Mouse (Mus musculus) neural tube, embryonic 13.5 days (tissue): Measurements from ENCODE around the gene Ccr7. TPM values are rescaled to one million over a fixed set of nuclear protein-coding genes. Genes with fewer than 3 reads are reported as not detected.

Source experiments
- ATAC-seq: fragments of 200-750 bp; cut with Nextera tagmentation; 2 replicates; pipeline ENCODE4 v1.8.0; 2017; ENCODE audit warnings: low read depth, mild to moderate bottlenecking, moderate TSS enrichment, moderate library complexity
- H3K27ac ChIP-seq: fragments of 300-500 bp; sonication (generic); replicated peaks from 2 replicates; pipeline ENCODE4 v1.5.1; 2015; ENCODE audit warnings: moderate library complexity, mild to moderate bottlenecking, inconsistent platforms
- H3K27me3 ChIP-seq: fragments of 300-500 bp; sonication (generic); 2 replicates; pipeline ENCODE4 v1.6.1; 2015; ENCODE audit warnings: mild to moderate bottlenecking, inconsistent platforms
- H3K36me3 ChIP-seq: fragments of 300-500 bp; sonication (generic); 2 replicates; pipeline ENCODE4 v1.6.1; 2015; ENCODE audit warnings: mild to moderate bottlenecking, inconsistent platforms
- H3K4me1 ChIP-seq: fragments of 300-500 bp; sonication (generic); replicated peaks from 2 replicates; pipeline ENCODE4 v1.6.1; 2015; ENCODE audit warnings: inconsistent platforms
- H3K4me2 ChIP-seq: fragments of 300-500 bp; sonication (generic); 2 replicates; pipeline ENCODE4 v1.6.1; 2015; ENCODE audit warnings: inconsistent platforms, mild to moderate bottlenecking, moderate library complexity
- H3K4me3 ChIP-seq: fragments of 300-500 bp; sonication (generic); 2 replicates; pipeline ENCODE4 v1.5.1; 2015; ENCODE audit warnings: mild to moderate bottlenecking, inconsistent platforms
- H3K9ac ChIP-seq: fragments of 300-500 bp; sonication (generic); 2 replicates; pipeline ENCODE4 v1.6.1; 2015; ENCODE audit warnings: moderate library complexity, mild to moderate bottlenecking, inconsistent platforms
- H3K9me3 ChIP-seq: fragments of 300-500 bp; sonication (generic); 2 replicates; pipeline ENCODE4 v1.6.1; 2016; ENCODE audit warnings: inconsistent platforms
- WGBS: fragments of 180-500 bp; shearing (Covaris S2); methylation state at CpG from one replicate; pipeline ENCODE4 v1.1.7; 2015; 5-methylcytosine and 5-hydroxymethylcytosine counted together
- polyA plus RNA-seq: library from polyadenylated mRNA; unstranded; fragments of >200 nt; fragmentation: Nextera tagmentation; extraction: Ambion mirVana; gene quantifications from 2 replicates; pipeline ENCODE4 v1.2.1, GENCODE M21; 2015

Gene Ccr7
- polyA plus RNA-seq, 1 experiment from 2014 or later: not detected

DNA sequence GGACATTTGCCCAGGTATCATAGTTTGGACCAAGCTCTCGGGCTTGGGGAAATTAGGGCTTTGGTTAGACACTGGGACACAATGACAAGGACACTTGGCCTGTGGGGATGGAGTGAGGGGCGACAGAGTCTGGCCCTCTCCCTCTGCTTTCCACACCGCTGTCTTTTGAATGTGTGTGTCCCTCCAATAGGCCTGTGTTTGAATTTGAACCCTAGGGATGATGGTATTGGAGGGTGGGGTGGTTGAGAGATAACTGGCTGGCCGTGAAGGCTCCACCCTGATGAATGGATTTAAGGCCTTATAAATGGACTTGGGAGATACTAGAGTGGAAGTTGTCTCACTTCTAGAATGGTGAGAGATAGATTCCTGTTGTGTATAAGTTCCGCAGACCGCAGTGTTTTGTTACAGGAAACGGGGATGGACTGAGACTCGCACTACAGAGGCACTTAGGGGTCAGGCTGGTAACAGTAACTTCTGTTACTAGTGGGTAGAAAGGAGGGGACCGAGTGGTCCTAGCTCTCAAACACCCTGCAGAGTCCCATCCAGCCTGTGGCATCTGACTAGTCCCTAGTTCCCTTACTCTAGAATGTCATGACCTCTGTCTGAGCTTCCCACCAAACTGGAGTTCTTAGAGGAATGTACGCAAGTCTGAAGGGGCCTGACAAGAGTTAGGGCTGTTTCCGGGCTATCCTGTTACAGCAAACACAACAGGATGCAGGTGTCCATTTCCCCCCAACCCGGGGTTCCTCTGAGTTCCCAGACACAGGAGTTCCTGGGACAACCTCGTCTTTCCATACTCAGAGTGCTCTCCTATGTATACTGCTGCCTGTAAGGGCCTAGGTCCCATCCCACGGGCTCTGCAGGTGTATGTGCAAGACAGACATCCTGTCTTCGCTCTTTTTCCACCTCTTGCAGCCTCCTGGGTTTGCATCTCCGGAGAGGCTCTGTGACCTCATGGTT lies 11.5 kb downstream of the Ccr7 start:
- Histone ChIP-seq H3K27me3 (no peaks in the 10 kb centered on the region), H3K4me2 (no peak overlapping the region), H3K27ac (no peak overlapping the region), H3K36me3 (no peaks in the 10 kb centered on the region), H3K9ac (no peak overlapping the region), H3K4me1 (peaks cover 22% of the 10 kb centered on the region), H3K4me3 (no peak overlapping the region), H3K9me3 (no peaks in the 10 kb centered on the region)
- ATAC-seq: no peak
- WGBS: 76% methylated on average over 16 of the region's 16 CpGs

DNA sequence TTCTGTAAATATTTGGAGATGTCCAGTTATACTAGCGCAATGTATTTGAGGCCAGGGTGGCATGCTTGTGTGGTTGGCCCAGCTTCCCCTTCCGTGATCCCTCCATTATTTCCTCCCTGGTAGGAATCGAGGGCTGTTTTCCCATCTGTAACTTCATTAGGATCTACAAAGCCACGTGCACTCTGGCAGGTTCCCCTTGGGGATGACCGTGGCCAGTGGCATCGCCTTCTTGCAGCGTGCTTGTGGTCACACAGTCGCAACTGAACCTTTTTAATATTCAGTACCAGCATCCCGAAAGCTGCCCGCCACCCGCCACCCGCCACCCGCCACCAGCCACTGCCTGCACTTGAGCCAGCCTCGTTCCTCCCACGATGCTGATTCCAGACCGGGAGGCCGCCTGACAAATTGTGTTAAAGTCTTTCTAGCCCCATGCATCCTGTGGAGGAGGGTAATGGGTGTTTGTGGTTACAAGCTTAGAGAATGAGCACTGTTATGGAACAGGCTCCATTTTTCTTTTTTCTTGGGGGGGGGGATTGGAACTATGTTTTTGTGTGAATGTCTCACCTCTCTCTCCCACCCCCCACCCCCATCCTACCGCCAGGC lies 12.3 kb downstream of the Ccr7 start:
- Histone ChIP-seq H3K27me3 (no peaks in the 10 kb centered on the region), H3K4me3 (no peak overlapping the region), H3K4me2 (no peak overlapping the region), H3K36me3 (no peaks in the 10 kb centered on the region), H3K4me1 (peaks cover 14% of the 10 kb centered on the region), H3K9me3 (no peaks in the 10 kb centered on the region), H3K9ac (no peak overlapping the region), H3K27ac (no peak overlapping the region)
- WGBS: 60% methylated on average over 18 of the region's 18 CpGs
- ATAC-seq: no peak

DNA sequence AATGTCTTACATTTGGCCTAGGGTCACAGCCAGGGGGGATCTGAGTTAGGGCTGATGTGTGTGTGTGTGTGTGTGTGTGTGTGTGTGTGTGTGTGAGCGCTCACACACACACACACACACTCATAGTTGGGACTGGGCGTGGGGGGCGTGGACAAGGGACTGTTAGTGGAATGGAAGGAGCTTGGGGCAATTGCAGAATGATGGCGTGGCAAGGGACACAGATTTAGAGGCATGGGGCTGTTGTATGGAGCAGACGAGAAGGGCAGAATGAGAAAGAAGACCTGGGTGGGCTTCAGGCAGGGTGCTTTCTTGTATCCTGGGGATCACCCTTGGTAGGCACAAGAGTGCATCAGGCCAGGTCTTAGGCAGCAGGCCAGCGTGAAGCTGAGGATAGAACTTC lies 12.8 kb downstream of the Ccr7 start:
- Histone ChIP-seq H3K9ac (no peak overlapping the region), H3K36me3 (no peaks in the 10 kb centered on the region), H3K4me3 (no peak overlapping the region), H3K9me3 (no peaks in the 10 kb centered on the region), H3K27me3 (no peaks in the 10 kb centered on the region), H3K4me2 (no peak overlapping the region), H3K27ac (no peak overlapping the region), H3K4me1 (peaks cover 9% of the 10 kb centered on the region; the same call in 1 of the 2 replicates)
- ATAC-seq: no peak
- WGBS: 89% methylated on average over 6 of the region's 6 CpGs

DNA sequence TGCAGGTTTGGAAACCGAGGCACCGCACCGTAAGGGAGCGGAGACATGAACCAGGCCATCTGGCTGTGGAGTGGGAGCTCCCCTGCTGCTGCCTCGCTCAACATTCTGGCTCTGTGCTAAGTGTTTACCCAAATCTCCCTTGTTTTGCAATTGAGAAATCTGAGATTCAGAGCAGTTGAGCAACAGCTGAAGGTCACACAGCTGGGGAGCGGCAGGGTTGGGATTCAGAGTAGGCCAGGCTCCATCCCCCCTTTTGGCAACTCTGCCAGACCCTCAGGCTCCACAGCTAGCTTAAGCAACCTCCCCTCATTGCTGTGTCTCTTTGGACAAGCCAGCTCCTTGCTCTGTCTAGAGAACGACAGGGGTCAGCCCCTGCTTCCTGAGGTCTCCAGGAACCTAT lies 13.3 kb downstream of the Ccr7 start:
- whole genome bisulfite sequencing: 66% methylated on average over 7 of the region's 7 CpGs
- H3K4me2 ChIP-seq: no peak overlapping the region
- H3K36me3 ChIP-seq: no peaks in the 10 kb centered on the region
- no peaks in the 10 kb centered on the region for H3K27me3 ChIP-seq
- H3K9ac ChIP-seq: no peak overlapping the region
- peaks cover 4% of the 10 kb centered on the region; the same call in 1 of the 2 replicates for H3K4me1 ChIP-seq
- H3K4me3 ChIP-seq: no peak overlapping the region
- no peak for ATAC-seq
- no peak overlapping the region for H3K27ac ChIP-seq
- H3K9me3 ChIP-seq: no peaks in the 10 kb centered on the region

- Histone ChIP-seq H3K4me3 (no peak overlapping the region), H3K9ac (no peak overlapping the region), H3K27ac (no peak overlapping the region), H3K4me1 (peaks cover 6% of the 10 kb centered on the region; the same call in 1 of the 2 replicates), H3K4me2 (no peak overlapping the region), H3K9me3 (no peaks in the 10 kb centered on the region), H3K27me3 (no peaks in the 10 kb centered on the region), H3K36me3 (no peaks in the 10 kb centered on the region)
- ATAC-seq: no peak
- 83% methylated on average over 9 of the region's 9 CpGs for WGBS
Measured at GRCm38 (mm10) chr11:99138976-99139375, 15.9 kb downstream of the Ccr7 start.

GRCm38 (mm10) chr11:99137385-99137784 lies 17.5 kb downstream of the Ccr7 start:
- H3K27me3 ChIP-seq: no peaks in the 10 kb centered on the region
- WGBS: 80% methylated on average over 4 of the region's 4 CpGs
- H3K4me3 ChIP-seq: no peak overlapping the region
- H3K4me1 ChIP-seq: peaks cover 19% of the 10 kb centered on the region
- H3K9me3 ChIP-seq: no peaks in the 10 kb centered on the region
- H3K36me3 ChIP-seq: no peaks in the 10 kb centered on the region
- no peak overlapping the region for H3K4me2 ChIP-seq
- H3K27ac ChIP-seq: no peak overlapping the region
- no peak for ATAC-seq
- no peak overlapping the region for H3K9ac ChIP-seq

GRCm38 (mm10) chr11:99136961-99137360 lies 17.9 kb downstream of the Ccr7 start:
- H3K4me3 ChIP-seq: no peak overlapping the region
- H3K27ac ChIP-seq: no peak overlapping the region
- no peak overlapping the region for H3K4me2 ChIP-seq
- H3K27me3 ChIP-seq: no peaks in the 10 kb centered on the region
- H3K9ac ChIP-seq: no peak overlapping the region
- no peaks in the 10 kb centered on the region for H3K9me3 ChIP-seq
- no peak for ATAC-seq
- H3K4me1 ChIP-seq: peaks cover 23% of the 10 kb centered on the region
- H3K36me3 ChIP-seq: no peaks in the 10 kb centered on the region
- WGBS: 56% methylated on average over 4 of the region's 4 CpGs

GRCm38 (mm10) chr11:99136361-99136760 lies 18.5 kb downstream of the Ccr7 start:
- ATAC-seq: no peak
- Histone ChIP-seq H3K9ac (no peak overlapping the region), H3K27ac (no peak overlapping the region), H3K9me3 (no peaks in the 10 kb centered on the region), H3K4me1 (peaks cover 29% of the 10 kb centered on the region), H3K4me2 (no peak overlapping the region), H3K27me3 (no peaks in the 10 kb centered on the region), H3K36me3 (no peaks in the 10 kb centered on the region), H3K4me3 (no peak overlapping the region)
- 33% methylated on average over 3 of the region's 3 CpGs for WGBS

DNA sequence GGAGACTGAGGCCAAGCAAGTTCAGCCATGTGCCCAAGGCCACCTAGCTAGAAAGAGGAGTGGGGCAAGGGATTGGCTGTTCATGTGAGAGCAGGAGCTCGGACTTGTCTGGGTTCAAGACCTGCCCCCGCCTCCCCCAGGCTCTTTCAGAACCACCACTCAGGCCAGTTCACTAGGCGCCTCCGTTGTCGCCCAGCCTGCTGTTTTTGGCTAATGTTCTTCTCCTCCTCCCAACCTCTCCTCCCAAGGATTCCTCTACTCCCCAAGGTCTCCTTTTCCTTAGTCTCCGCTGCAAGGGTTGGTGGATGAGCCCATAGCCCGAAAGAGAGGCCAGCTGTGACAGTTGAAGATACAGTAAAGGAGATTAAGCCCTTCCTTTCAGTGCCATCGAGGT lies 19.8 kb downstream of the Ccr7 start:
- ATAC-seq: no peak
- H3K9me3 ChIP-seq: no peaks in the 10 kb centered on the region
- no peak overlapping the region for H3K9ac ChIP-seq
- no peak overlapping the region for H3K4me3 ChIP-seq
- no peak overlapping the region for H3K4me2 ChIP-seq
- H3K27me3 ChIP-seq: no peaks in the 10 kb centered on the region
- H3K36me3 ChIP-seq: no peaks in the 10 kb centered on the region
- 64% methylated on average over 8 of the region's 8 CpGs for WGBS
- no peak overlapping the region for H3K27ac ChIP-seq
- H3K4me1 ChIP-seq: peaks cover 32% of the 10 kb centered on the region

DNA sequence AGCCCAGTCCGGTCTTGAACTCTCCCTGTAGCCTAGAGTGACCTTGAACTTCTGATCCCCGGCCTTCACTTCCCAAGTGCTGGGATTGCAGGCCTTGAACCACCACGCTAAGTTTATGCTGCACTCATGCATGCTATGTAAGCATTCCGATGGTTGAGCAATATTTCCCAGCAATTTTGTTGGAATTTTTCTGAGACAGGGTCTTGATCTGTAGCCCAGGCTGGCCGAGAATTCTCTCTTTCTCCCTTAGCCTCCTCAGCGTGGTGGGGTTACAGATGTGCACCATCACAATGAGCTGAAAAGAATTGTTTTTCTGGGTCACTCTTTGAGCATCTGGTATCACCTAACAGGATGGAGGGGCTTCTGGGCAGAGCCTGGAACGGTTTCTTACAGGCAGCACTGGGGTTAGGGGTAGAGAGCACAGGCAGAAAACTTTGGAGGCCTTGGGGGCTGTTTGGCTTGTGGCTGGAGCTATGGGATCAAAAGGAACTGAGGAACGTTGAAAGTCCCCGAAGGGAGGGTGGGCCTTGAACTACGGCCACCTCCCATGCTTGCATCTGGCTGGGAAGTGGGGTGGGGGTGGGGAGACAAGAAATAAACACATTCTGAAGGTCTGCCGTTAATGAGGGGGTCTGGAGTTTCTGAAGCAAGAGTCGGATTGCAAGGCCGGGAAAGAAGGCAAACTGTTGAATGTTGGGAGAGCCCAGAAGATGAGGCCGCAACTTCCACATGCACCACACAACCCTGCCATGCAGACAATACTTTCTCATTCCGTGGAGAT lies 20.4 kb downstream of the Ccr7 start:
- Histone ChIP-seq H3K9me3 (no peaks in the 10 kb centered on the region), H3K4me1 (peaks cover 37% of the 10 kb centered on the region), H3K27ac (no peak overlapping the region), H3K4me3 (no peak overlapping the region), H3K27me3 (no peaks in the 10 kb centered on the region), H3K9ac (no peak overlapping the region), H3K4me2 (no peak overlapping the region), H3K36me3 (no peaks in the 10 kb centered on the region)
- ATAC-seq: no peak
- WGBS: 59% methylated on average over 15 of the region's 15 CpGs

GRCm38 (mm10) chr11:99133285-99133897 lies 21.5 kb downstream of the Ccr7 start:
- Histone ChIP-seq H3K36me3 (no peaks in the 10 kb centered on the region), H3K4me2 (no peak overlapping the region), H3K9me3 (no peaks in the 10 kb centered on the region), H3K27me3 (no peaks in the 10 kb centered on the region), H3K4me1 (peaks cover 42% of the 10 kb centered on the region), H3K27ac (peak overlapping the region; percentile 33), H3K9ac (no peak overlapping the region), H3K4me3 (no peak overlapping the region)
- WGBS: 33% methylated on average over 5 of the region's 5 CpGs
- no peak for ATAC-seq
